Mouse (Mus musculus) hindbrain, postnatal 0 days (tissue): Measurements from ENCODE around the gene Ranbp3. TPM values are rescaled to one million over a fixed set of nuclear protein-coding genes. Genes with fewer than 3 reads are reported as not detected.

ENCODE experiments used
- ATAC-seq: fragments of 200-750 bp; cut with Nextera tagmentation; 2 replicates; pipeline ENCODE4 v1.8.0; 2017; ENCODE audit warnings: mild to moderate bottlenecking, moderate TSS enrichment, moderate library complexity
- DNase-seq: peaks from one replicate; pipeline ENCODE4 v3.0.0-alpha.2; 2015; ENCODE audit warnings: low spot score
- H3K27ac ChIP-seq: fragments of 300-500 bp; sonication (generic); 2 replicates; pipeline ENCODE4 v1.5.1; 2014; ENCODE audit warnings: mild to moderate bottlenecking
- H3K27me3 ChIP-seq: fragments of 300-500 bp; sonication (generic); 2 replicates; pipeline ENCODE4 v1.6.1; 2014; ENCODE audit warnings: low read length, mixed read lengths; ENCODE audit not compliant: insufficient read depth
- H3K36me3 ChIP-seq: fragments of 300-500 bp; sonication (generic); 2 replicates; pipeline ENCODE4 v1.6.1; 2014; ENCODE audit warnings: low read length, mixed read lengths; ENCODE audit not compliant: insufficient read depth
- H3K4me1 ChIP-seq: fragments of 300-500 bp; sonication (generic); 2 replicates; pipeline ENCODE4 v1.6.1; 2014; ENCODE audit warnings: antibody characterized with exemption, low read length, mixed read lengths; ENCODE audit not compliant: insufficient read depth
- H3K4me2 ChIP-seq: fragments of 300-500 bp; sonication (generic); 2 replicates; pipeline ENCODE4 v1.6.1; 2014; ENCODE audit warnings: low read depth, mild to moderate bottlenecking, low read length, moderate library complexity, mixed read lengths
- H3K4me3 ChIP-seq: fragments of 300-500 bp; sonication (generic); 2 replicates; pipeline ENCODE4 v1.5.1; 2014; ENCODE audit warnings: low read length
- H3K9ac ChIP-seq: fragments of 300-500 bp; sonication (generic); replicated peaks from 2 replicates; pipeline ENCODE4 v1.6.1; 2014; ENCODE audit warnings: mild to moderate bottlenecking, low read length, moderate library complexity, mixed read lengths
- H3K9me3 ChIP-seq: fragments of 300-500 bp; sonication (generic); 2 replicates; pipeline ENCODE4 v1.6.1; 2016; ENCODE audit warnings: low read length, mixed read lengths
- CTCF ChIP-seq: IDR thresholded peaks from 2 replicates; pipeline ENCODE4 v1.5.1; 2016; ENCODE audit warnings: antibody characterized with exemption, control low read depth, low read depth
- WGBS: fragments of 180-500 bp; shearing (Covaris S2); extraction: QIAGEN DNeasy Blood & Tissue Kit; methylation state at CpG from one replicate; pipeline ENCODE4 v1.1.7; 2014; 5-methylcytosine and 5-hydroxymethylcytosine counted together
- polyA plus RNA-seq: library from polyadenylated mRNA; unstranded; fragments of >200 nt; fragmentation: Nextera tagmentation; extraction: Ambion mirVana; gene quantifications from 2 replicates; pipeline ENCODE4 v1.2.1, GENCODE M21; 2015
- total RNA-seq: library from RNA; depleted of rRNA; stranded (reverse); fragments of >200 nt; gene quantifications from 2 replicates; pipeline ENCODE4 v1.2.3, GENCODE M21; 2014

The Ranbp3 gene
- total and polyA plus RNA-seq, 2 experiments from 2014 or later = 88.7 to 121 TPM

GRCm38 (mm10) chr17:56673647-56674416 lies 738 bp downstream of the Ranbp3 start:
- Histone ChIP-seq H3K4me3 (peak overlapping the region; percentile 83), H3K9me3 (no peaks in the 10 kb centered on the region), H3K36me3 (peaks cover 6% of the 10 kb centered on the region; the same call in 1 of the 2 replicates), H3K27me3 (no peaks in the 10 kb centered on the region), H3K4me2 (peak overlapping the region; percentile 83), H3K9ac (peak overlapping the region; percentile 95), H3K27ac (peak overlapping the region; percentile 87), H3K4me1 (no peaks in the 10 kb centered on the region; the same call in none of the 2 replicates)
- DNase-seq = peak; percentile 12
- no peak for TF ChIP-seq CTCF
- 4% methylated on average over 27 of the region's 37 CpGs for WGBS
- no peak for ATAC-seq

GRCm38 (mm10) chr17:56681791-56682190 lies 8.7 kb downstream of the Ranbp3 start:
- TF ChIP-seq CTCF = no peak
- no peak for DNase-seq
- peaks cover 15% of the 10 kb centered on the region for H3K36me3 ChIP-seq
- no peaks in the 10 kb centered on the region for H3K9me3 ChIP-seq
- no peak overlapping the region for H3K9ac ChIP-seq
- 77% methylated on average over 4 of the region's 4 CpGs for WGBS
- H3K4me2 ChIP-seq = no peak overlapping the region
- H3K27ac ChIP-seq = no peak overlapping the region
- H3K27me3 ChIP-seq = no peaks in the 10 kb centered on the region
- ATAC-seq = no peak
- no peaks in the 10 kb centered on the region for H3K4me1 ChIP-seq
- no peak overlapping the region for H3K4me3 ChIP-seq

GRCm38 (mm10) chr17:56682880-56683279 lies 9.8 kb downstream of the Ranbp3 start:
- no peaks in the 10 kb centered on the region for H3K9me3 ChIP-seq
- WGBS = 65% methylated on average over 3 of the region's 3 CpGs
- no peaks in the 10 kb centered on the region for H3K27me3 ChIP-seq
- H3K9ac ChIP-seq = no peak overlapping the region
- H3K27ac ChIP-seq = no peak overlapping the region
- TF ChIP-seq CTCF = no peak
- no peak for DNase-seq
- no peak overlapping the region for H3K4me2 ChIP-seq
- H3K4me3 ChIP-seq = no peak overlapping the region
- no peak for ATAC-seq
- H3K4me1 ChIP-seq = no peaks in the 10 kb centered on the region
- H3K36me3 ChIP-seq = peaks cover 15% of the 10 kb centered on the region

GRCm38 (mm10) chr17:56683546-56684140 lies 10.5 kb downstream of the Ranbp3 start:
- no peaks in the 10 kb centered on the region for H3K4me1 ChIP-seq
- 87% methylated on average over 5 of the region's 5 CpGs for WGBS
- no peak overlapping the region for H3K4me2 ChIP-seq
- DNase-seq = no peak
- H3K36me3 ChIP-seq = peaks cover 18% of the 10 kb centered on the region
- H3K27me3 ChIP-seq = no peaks in the 10 kb centered on the region
- no peak for TF ChIP-seq CTCF
- H3K27ac ChIP-seq = no peak overlapping the region
- no peak for ATAC-seq
- H3K4me3 ChIP-seq = no peak overlapping the region
- no peaks in the 10 kb centered on the region for H3K9me3 ChIP-seq
- no peak overlapping the region for H3K9ac ChIP-seq

- DNase-seq = peak; percentile 9
- H3K4me3 ChIP-seq = no peak overlapping the region
- H3K27me3 ChIP-seq = no peaks in the 10 kb centered on the region
- WGBS = 56% methylated on average over 2 of the region's 2 CpGs
- no peak for ATAC-seq
- H3K36me3 ChIP-seq = peaks cover 18% of the 10 kb centered on the region
- no peak overlapping the region for H3K27ac ChIP-seq
- TF ChIP-seq CTCF = no peak
- H3K4me2 ChIP-seq = no peak overlapping the region
- no peaks in the 10 kb centered on the region for H3K4me1 ChIP-seq
- H3K9me3 ChIP-seq = no peaks in the 10 kb centered on the region
- H3K9ac ChIP-seq = no peak overlapping the region
Observed at GRCm38 (mm10) chr17:56684649-56685048, 11.6 kb downstream of the Ranbp3 start.

GRCm38 (mm10) chr17:56686801-56687200 lies 13.7 kb downstream of the Ranbp3 start:
- no peak overlapping the region for H3K9ac ChIP-seq
- peaks cover 21% of the 10 kb centered on the region for H3K36me3 ChIP-seq
- 75% methylated on average over 3 of the region's 4 CpGs for WGBS
- H3K4me3 ChIP-seq = no peak overlapping the region
- H3K9me3 ChIP-seq = no peaks in the 10 kb centered on the region
- H3K4me2 ChIP-seq = no peak overlapping the region
- TF ChIP-seq CTCF = no peak
- no peak overlapping the region for H3K27ac ChIP-seq
- DNase-seq = no peak
- no peaks in the 10 kb centered on the region for H3K4me1 ChIP-seq
- no peak for ATAC-seq
- H3K27me3 ChIP-seq = no peaks in the 10 kb centered on the region

GRCm38 (mm10) chr17:56688045-56688444 lies 15.0 kb downstream of the Ranbp3 start:
- no peak for DNase-seq
- H3K36me3 ChIP-seq = peaks cover 23% of the 10 kb centered on the region
- no peak for TF ChIP-seq CTCF

More at GRCm38 (mm10) chr17:56688045-56688444, 15.0 kb downstream of the Ranbp3 start:
- Histone ChIP-seq H3K4me2 (no peak overlapping the region), H3K9ac (no peak overlapping the region), H3K4me3 (no peak overlapping the region), H3K9me3 (no peaks in the 10 kb centered on the region), H3K27ac (no peak overlapping the region), H3K27me3 (no peaks in the 10 kb centered on the region), H3K4me1 (no peaks in the 10 kb centered on the region)
- no peak for ATAC-seq
